Mouse (Mus musculus) embryonic facial prominence, embryonic 12.5 days (tissue): Measurements from ENCODE around the gene Gemin2. TPM values are rescaled to one million over a fixed set of nuclear protein-coding genes. Genes with fewer than 3 reads are reported as not detected.
"Not testable (repeated sequence)": the region's sequence is repeated elsewhere in the genome, so short reads cannot be mapped to it uniquely, and the experiment has no call there.

Experiments used
- ATAC-seq: fragments of 200-750 bp; cut with Nextera tagmentation; 2 replicates; pipeline ENCODE4 v1.8.0; 2017; ENCODE audit not compliant: insufficient number of reproducible peaks, insufficient read depth, low FRiP score, low TSS enrichment
- H3K27ac ChIP-seq: fragments of 300-500 bp; sonication (generic); 2 replicates; pipeline ENCODE4 v1.5.1; 2016; ENCODE audit warnings: mild to moderate bottlenecking
- H3K27me3 ChIP-seq: fragments of 300-500 bp; sonication (generic); 2 replicates; pipeline ENCODE4 v1.6.1; 2016; ENCODE audit warnings: mild to moderate bottlenecking, moderate library complexity
- H3K36me3 ChIP-seq: fragments of 300-500 bp; sonication (generic); 2 replicates; pipeline ENCODE4 v1.6.1; 2016; ENCODE audit warnings: mild to moderate bottlenecking
- H3K4me1 ChIP-seq: fragments of 300-500 bp; sonication (generic); 2 replicates; pipeline ENCODE4 v1.6.1; 2016
- H3K4me2 ChIP-seq: fragments of 300-500 bp; sonication (generic); replicated peaks from 2 replicates; pipeline ENCODE4 v1.6.1; 2016; ENCODE audit warnings: mild to moderate bottlenecking, moderate library complexity
- H3K4me3 ChIP-seq: fragments of 300-500 bp; sonication (generic); 2 replicates; pipeline ENCODE4 v1.5.1; 2016; ENCODE audit warnings: mild to moderate bottlenecking
- H3K9ac ChIP-seq: fragments of 300-500 bp; sonication (generic); 2 replicates; pipeline ENCODE4 v1.6.1; 2016; ENCODE audit warnings: mild to moderate bottlenecking, moderate library complexity
- H3K9me3 ChIP-seq: fragments of 300-500 bp; sonication (generic); 2 replicates; pipeline ENCODE4 v1.6.1; 2016; ENCODE audit warnings: mild to moderate bottlenecking, moderate library complexity
- WGBS: fragments of 180-500 bp; shearing (Covaris S2); methylation state at CpG from one replicate; pipeline ENCODE4 v1.1.7; 2016; 5-methylcytosine and 5-hydroxymethylcytosine counted together
- polyA plus RNA-seq: library from polyadenylated mRNA; unstranded; fragments of >200 nt; fragmentation: Nextera tagmentation; extraction: Ambion mirVana; gene quantifications from 2 replicates; pipeline ENCODE4 v1.2.1, GENCODE M21; 2016

Gemin2 gene
- polyA plus RNA-seq = 34.2 and 36.6 TPM in 2 replicates

DNA sequence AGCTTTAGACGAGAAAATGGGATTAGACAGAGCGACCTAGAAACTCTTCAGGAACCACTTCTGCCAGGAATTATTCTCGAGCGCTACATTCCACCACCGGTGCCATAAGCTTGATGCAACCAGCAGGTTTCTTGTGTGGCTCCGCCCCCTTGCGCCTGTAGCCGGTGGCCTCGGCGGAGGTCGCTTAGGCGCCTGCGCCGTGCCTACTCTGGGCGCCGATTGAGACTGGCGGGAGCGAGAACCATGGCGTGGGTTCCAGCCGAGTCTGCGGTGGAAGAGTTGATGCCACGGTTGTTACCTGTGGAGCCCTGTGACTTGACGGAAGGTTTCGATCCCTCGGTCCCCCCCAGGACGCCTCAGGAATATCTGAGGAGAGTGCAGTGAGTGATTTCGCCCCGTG lies at the start of gene Gemin2:
Gemin2 (plus strand) TSS at position 160 of the 400 bp plus-strand sequence.
- peak within 1 kb of the TSS; percentile 62 for H3K4me2 ChIP-seq
- peaks cover 4% of the 10 kb centered on the region for H3K36me3 ChIP-seq
- no peaks in the 10 kb centered on the region for H3K9me3 ChIP-seq
- 0% methylated on average over 28 of the region's 28 CpGs for WGBS
- peak within 1 kb of the TSS; percentile 84 for H3K4me3 ChIP-seq
- peaks cover 17% of the 10 kb centered on the region for H3K4me1 ChIP-seq
- peak; percentile 76 for ATAC-seq
- peak within 1 kb of the TSS; percentile 55 for H3K9ac ChIP-seq
- H3K27ac ChIP-seq = peak within 1 kb of the TSS; percentile 82
- H3K27me3 ChIP-seq = no peaks in the 10 kb centered on the region

DNA sequence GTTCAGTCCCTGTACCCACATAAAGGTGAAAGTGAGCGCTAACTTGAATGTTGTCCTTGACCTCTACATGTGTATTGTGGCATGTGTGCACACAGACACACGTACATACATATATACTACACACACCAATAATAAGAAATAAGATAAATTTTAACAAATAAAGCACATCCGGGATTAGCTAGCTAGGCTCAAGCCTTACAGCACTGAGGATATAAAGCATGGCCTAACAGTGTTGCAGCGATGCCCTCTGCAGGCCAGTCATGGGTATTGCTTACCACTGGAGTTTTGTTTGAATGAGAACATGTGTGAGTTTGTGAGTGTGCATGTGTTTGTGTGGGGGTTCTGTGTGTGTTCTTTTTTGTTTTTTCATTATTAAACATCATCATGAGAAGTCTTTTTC lies 48.6 kb upstream of the Gemin2 start:
- H3K4me2 ChIP-seq = no peak overlapping the region
- no peaks in the 10 kb centered on the region for H3K9me3 ChIP-seq
- no peaks in the 10 kb centered on the region for H3K27me3 ChIP-seq
- no peak overlapping the region for H3K4me3 ChIP-seq
- no peak overlapping the region for H3K27ac ChIP-seq
- ATAC-seq = no peak
- 72% methylated on average over 4 of the region's 4 CpGs for WGBS
- no peaks in the 10 kb centered on the region for H3K4me1 ChIP-seq
- peaks cover 63% of the 10 kb centered on the region for H3K36me3 ChIP-seq
- H3K9ac ChIP-seq = no peak overlapping the region

DNA sequence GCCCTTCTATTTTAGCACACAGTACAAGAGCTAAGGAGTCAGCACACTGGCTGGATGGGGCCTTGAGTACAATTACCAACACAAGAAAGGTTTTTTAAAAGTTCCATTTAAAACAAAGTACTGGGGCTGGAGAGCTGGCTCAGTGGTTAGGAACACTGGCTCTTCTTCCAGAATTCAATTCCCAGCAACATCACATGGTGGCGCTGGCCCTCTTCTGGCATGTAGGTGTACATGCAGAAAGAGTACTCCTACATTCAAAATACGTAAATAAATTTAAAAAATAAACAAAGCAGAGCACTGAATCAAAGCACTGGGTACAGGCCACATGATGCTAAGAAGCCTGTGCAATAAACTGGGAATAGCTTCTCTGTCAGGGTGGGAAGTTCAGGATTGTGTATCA lies 36.2 kb upstream of the Gemin2 start:
- Histone ChIP-seq H3K27ac (no peak overlapping the region), H3K9me3 (no peaks in the 10 kb centered on the region), H3K27me3 (no peaks in the 10 kb centered on the region), H3K4me1 (no peaks in the 10 kb centered on the region), H3K36me3 (peaks cover 65% of the 10 kb centered on the region), H3K4me2 (no peak overlapping the region), H3K9ac (no peak overlapping the region), H3K4me3 (no peak overlapping the region)
- WGBS = 83% methylated on average over 2 of the region's 2 CpGs
- no peak for ATAC-seq

DNA sequence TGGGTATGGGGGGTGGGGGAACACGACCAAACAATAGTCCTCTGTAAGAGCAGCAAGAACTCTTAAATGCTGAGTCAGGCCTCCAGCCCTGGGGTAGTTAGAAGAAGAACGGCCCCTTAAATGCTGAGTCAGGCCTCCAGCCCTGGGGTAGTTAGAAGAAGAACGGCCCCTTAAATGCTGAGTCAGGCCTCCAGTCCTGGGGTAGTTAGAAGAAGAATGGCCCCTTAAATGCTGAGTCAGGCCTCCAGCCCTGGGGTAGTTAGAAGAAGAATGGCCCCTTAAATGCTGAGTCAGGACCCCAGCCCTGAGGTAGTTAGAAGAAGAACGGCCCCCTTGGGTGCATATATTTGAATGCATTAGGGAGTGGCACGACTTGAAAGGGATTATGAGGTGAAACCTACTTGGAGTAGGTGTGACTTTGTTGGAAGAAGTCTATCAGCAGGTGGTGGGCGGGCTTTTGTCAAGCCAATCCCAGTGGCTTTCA lies 32.0 kb upstream of the Gemin2 start:
- 77% methylated on average over 6 of the region's 6 CpGs for WGBS
- H3K36me3 ChIP-seq = peaks cover 73% of the 10 kb centered on the region
- H3K9ac ChIP-seq, H3K4me3 ChIP-seq, H3K27ac ChIP-seq, ATAC-seq, H3K4me2 ChIP-seq, H3K9me3 ChIP-seq, H3K27me3 ChIP-seq, H3K4me1 ChIP-seq: not testable (repeated sequence)

DNA sequence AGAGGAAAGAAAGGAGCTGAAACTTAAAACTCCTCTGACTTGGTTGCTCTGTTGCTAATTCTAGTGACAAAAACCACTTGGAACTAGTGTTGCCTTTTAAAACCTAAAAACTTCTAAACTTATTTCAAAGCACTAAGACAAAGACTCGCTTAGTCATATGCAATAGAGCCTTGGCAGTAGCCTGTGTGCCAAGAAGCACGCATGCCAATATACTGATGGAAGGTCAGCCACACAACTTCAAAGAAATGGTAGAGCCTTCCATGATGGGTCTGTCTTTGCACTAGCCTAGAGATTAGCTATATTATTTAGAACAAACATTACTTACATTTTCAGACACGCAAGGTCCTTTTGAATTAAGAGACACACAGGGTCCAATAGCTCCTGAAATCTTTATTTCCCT lies 27.4 kb upstream of the Gemin2 start:
- peaks cover 68% of the 10 kb centered on the region for H3K36me3 ChIP-seq
- H3K27me3 ChIP-seq = no peaks in the 10 kb centered on the region
- WGBS = 95% methylated on average over 3 of the region's 3 CpGs
- H3K4me2 ChIP-seq = no peak overlapping the region
- H3K9ac ChIP-seq = no peak overlapping the region
- H3K4me1 ChIP-seq = no peaks in the 10 kb centered on the region
- no peak overlapping the region for H3K27ac ChIP-seq
- no peaks in the 10 kb centered on the region for H3K9me3 ChIP-seq
- H3K4me3 ChIP-seq = no peak overlapping the region
- ATAC-seq = no peak

GRCm38 (mm10) chr12:59010482-59010881 lies 2.7 kb upstream of the Gemin2 start:
- H3K4me1 ChIP-seq = peaks cover 20% of the 10 kb centered on the region
- no peaks in the 10 kb centered on the region for H3K27me3 ChIP-seq
- no peak overlapping the region for H3K9ac ChIP-seq
- 76% methylated on average over 2 of the region's 2 CpGs for WGBS
- peaks cover 16% of the 10 kb centered on the region for H3K36me3 ChIP-seq
- peak overlapping the region; percentile 84 for H3K4me3 ChIP-seq
- H3K27ac ChIP-seq = no peak overlapping the region
- H3K9me3 ChIP-seq = no peaks in the 10 kb centered on the region
- no peak for ATAC-seq
- H3K4me2 ChIP-seq = peak overlapping the region; percentile 82

DNA sequence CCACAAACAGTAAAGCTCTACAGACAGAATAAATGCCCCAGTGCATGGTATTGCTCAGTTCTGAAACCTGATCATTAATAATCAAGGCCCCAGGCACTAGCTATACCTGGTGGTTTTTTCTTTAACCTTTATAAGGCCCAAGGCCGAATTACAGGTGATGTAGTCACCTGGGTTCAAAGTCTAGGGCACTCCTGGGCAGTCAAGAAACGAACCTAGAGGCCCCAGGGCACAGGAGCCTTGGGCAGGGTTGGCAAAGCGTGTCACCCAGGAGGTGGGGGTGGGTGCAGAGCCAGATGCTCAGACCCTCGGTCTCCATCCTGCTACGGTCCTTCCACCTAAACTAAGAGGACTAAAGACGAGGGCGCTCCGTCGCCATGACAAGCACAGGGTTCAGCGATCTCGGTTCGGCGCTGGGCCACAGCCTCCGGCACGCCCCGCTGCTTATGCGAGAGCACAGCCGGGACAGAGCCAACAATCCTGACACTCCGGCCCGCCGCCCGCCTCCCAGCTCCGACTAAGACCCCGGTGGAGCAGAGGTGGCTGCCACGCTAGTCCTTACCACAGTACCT lies 1.8 kb upstream of the Gemin2 start:
- 2% methylated on average over 25 of the region's 25 CpGs for WGBS
- Histone ChIP-seq H3K36me3 (peaks cover 7% of the 10 kb centered on the region), H3K9ac (peak overlapping the region; percentile 80), H3K4me2 (peak overlapping the region; percentile 82), H3K9me3 (no peaks in the 10 kb centered on the region), H3K4me1 (peaks cover 20% of the 10 kb centered on the region), H3K27ac (peak overlapping the region; percentile 90), H3K27me3 (no peaks in the 10 kb centered on the region), H3K4me3 (peak overlapping the region; percentile 84)
- no peak; the same call in 1 of the 2 replicates for ATAC-seq

DNA sequence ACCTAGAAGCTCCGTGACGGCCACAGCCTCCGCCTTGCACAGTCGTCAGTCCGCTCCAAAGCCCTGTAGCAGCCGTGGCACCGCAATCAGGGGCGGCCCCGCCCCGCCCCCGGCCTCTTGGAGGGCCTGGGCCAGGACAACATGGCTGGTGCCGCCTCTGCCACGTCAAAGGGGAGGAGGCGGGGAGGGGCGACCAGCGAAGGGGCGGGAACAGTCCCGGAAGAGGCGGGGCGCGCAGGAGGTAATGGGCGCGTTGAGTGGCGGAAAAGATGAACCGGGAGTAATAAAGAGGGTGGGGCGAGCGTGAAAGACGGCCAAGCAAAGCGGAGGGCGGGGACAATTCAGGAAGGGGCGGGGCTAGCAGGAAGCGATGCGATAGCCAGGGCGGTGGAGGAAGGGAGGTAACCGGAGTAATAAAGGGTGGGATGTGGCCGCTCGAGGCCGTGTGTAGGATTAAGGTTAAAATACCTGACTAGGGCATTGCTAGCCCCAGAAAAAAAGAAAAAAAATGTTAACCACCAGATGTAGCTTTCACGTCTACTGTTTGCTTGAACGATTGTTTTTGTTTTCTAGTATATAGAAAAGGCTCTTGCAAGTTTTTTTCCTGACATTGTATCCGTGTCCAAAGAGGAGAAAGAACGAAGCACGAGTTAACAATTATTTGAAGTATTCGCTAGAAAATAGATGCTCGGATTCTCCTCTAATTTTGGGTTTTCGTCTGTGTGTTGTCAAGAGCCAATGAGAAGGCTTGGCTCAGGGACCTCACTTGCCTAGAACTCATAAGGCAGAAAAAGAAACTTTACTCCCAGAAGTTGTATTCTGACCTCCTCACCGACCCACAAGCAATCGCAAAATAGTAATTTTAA lies 1.1 kb upstream of the Gemin2 start, which contains the start of gene Sec23a:
Sec23a (minus strand) TSS at position 174 of the 866 bp plus-strand sequence.
- Histone ChIP-seq H3K27me3 (no peaks in the 10 kb centered on the region), H3K36me3 (peaks cover 2% of the 10 kb centered on the region; the same call in 1 of the 2 replicates), H3K4me3 (peak within 1 kb of the TSS; percentile 84), H3K9me3 (no peaks in the 10 kb centered on the region), H3K9ac (peak within 1 kb of the TSS; percentile 80), H3K4me2 (peak within 1 kb of the TSS; percentile 82), H3K27ac (peak within 1 kb of the TSS; percentile 90), H3K4me1 (peaks cover 20% of the 10 kb centered on the region)
- WGBS = under 1% methylated on average over 48 of the region's 48 CpGs
- ATAC-seq = peak; percentile 97

DNA sequence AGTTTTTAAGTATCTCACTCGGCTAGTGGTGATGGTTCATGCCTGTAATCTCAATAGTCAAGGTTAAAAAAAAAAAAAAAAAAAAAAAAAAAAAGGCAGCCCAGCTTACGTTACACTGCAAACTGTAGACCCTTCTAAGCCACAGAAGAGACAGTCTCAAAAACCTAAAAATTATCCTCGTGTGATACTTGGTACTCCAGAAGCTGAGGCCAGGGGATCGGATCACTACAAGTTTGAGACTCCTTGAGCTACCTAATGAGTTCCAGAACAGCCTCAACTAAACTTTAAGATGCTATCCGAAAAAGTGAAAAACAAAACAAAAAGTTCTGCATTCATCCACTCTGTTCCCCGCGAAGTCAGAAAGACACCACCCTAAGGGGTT lies 492 bp upstream of the Gemin2 start:
- Histone ChIP-seq H3K9me3 (no peaks in the 10 kb centered on the region), H3K27ac (peak overlapping the region; percentile 82), H3K36me3 (no peaks in the 10 kb centered on the region), H3K4me1 (peaks cover 20% of the 10 kb centered on the region), H3K4me2 (peak overlapping the region; percentile 62), H3K9ac (peak overlapping the region; percentile 55), H3K27me3 (no peaks in the 10 kb centered on the region), H3K4me3 (peak overlapping the region; percentile 84)
- no peak for ATAC-seq
- WGBS = under 1% methylated on average over 7 of the region's 7 CpGs

GRCm38 (mm10) chr12:59017970-59018369 lies 4.8 kb downstream of the Gemin2 start:
- ATAC-seq = no peak
- Histone ChIP-seq H3K4me1 (no peaks in the 10 kb centered on the region), H3K36me3 (peaks cover 37% of the 10 kb centered on the region)

GRCm38 (mm10) chr12:59019891-59020290 lies 6.7 kb downstream of the Gemin2 start:
- Histone ChIP-seq H3K4me3 (no peak overlapping the region), H3K27ac (no peak overlapping the region), H3K36me3 (peaks cover 46% of the 10 kb centered on the region), H3K9ac (no peak overlapping the region), H3K27me3 (no peaks in the 10 kb centered on the region), H3K4me2 (no peak overlapping the region), H3K9me3 (no peaks in the 10 kb centered on the region), H3K4me1 (no peaks in the 10 kb centered on the region)
- WGBS = 82% methylated on average over 2 of the region's 2 CpGs
- ATAC-seq = no peak

More at GRCm38 (mm10) chr12:59017970-59018369, 4.8 kb downstream of the Gemin2 start:
- Histone ChIP-seq H3K27ac (no peak overlapping the region), H3K4me2 (no peak overlapping the region), H3K9me3 (no peaks in the 10 kb centered on the region), H3K9ac (no peak overlapping the region), H3K4me3 (no peak overlapping the region), H3K27me3 (no peaks in the 10 kb centered on the region)
- 59% methylated on average over 8 of the region's 8 CpGs for WGBS

DNA sequence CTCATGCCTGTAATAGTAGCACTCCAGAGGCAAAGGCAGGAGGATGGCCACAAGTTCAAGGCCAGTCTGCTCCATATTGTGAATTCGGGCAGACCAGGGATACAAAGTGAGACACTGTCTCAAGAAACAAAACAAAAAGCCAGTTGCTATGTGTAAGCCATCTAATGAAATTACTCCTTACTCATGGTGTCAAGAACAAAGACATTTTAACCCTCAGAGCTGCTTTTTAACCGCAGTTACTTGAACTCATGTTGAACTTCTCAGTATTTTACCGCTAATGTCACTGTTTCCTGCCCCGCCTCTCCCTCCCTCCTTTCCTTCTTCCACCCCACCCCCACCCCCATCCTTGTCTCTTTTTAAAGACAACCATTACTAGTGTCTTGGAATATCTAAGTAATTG lies 8.1 kb downstream of the Gemin2 start:
- no peak overlapping the region for H3K4me2 ChIP-seq
- H3K27me3 ChIP-seq = no peaks in the 10 kb centered on the region
- peaks cover 59% of the 10 kb centered on the region for H3K36me3 ChIP-seq
- no peak overlapping the region for H3K27ac ChIP-seq
- no peak overlapping the region for H3K9ac ChIP-seq
- 79% methylated on average over 4 of the region's 4 CpGs for WGBS
- no peak overlapping the region for H3K4me3 ChIP-seq
- no peak for ATAC-seq
- no peaks in the 10 kb centered on the region for H3K9me3 ChIP-seq
- H3K4me1 ChIP-seq = no peaks in the 10 kb centered on the region
